Comparison of ENCODE assay signal across 1 mouse cellular context in genomic region chr9:44721154-44721876, GRCm38 (mm10).
TF ChIP-seq lines count a peak whose summit lies in the region.

No protein-coding gene starts in this region.

TF ChIP-seq in MEL, 35 proteins besides CTCF, POLR2A, EP300 and RAD21 (continued from another document):
- TF ChIP-seq SIN3A (IDR thresholded peaks at IDR 0.05; ENCODE audit: low read length): peak; percentile 70; the same call in 1 of the 2 replicates
- no peak for TF ChIP-seq ETS1 (IDR thresholded peaks at IDR 0.05; ENCODE audit: low read depth, low read length)
- no peak for TF ChIP-seq MAFK (IDR thresholded peaks at IDR 0.05; ENCODE audit: borderline replicate concordance, low read depth, low read length)
- TF ChIP-seq ELF1 (IDR thresholded peaks at IDR 0.05; ENCODE audit: low read depth, low read length): 0 out of 2 replicates have a peak, but pooled peaks have one; percentile 21
- TF ChIP-seq MYB (IDR thresholded peaks at IDR 0.05; ENCODE audit: low read depth, low read length): no peak
- no peak for TF ChIP-seq KAT2A (conservative IDR thresholded peaks at IDR 0.05; ENCODE audit: low read depth, low read length)
- no peak for TF ChIP-seq GABPA (IDR thresholded peaks at IDR 0.05; ENCODE audit: low read depth, low read length)
- no peak for TF ChIP-seq USF1 (IDR thresholded peaks at IDR 0.05; ENCODE audit: low read depth, low read length)
- no peak for TF ChIP-seq CHD2 (IDR thresholded peaks at IDR 0.05; ENCODE audit: low read length)
- TF ChIP-seq TBP (IDR thresholded peaks at IDR 0.05; ENCODE audit: low read depth, low read length): no peak
- TF ChIP-seq E2F4 (IDR thresholded peaks at IDR 0.05; ENCODE audit: borderline replicate concordance, low read depth, low read length): no peak
- no peak for TF ChIP-seq MAX (IDR thresholded peaks at IDR 0.05; ENCODE audit: low read length)
- TF ChIP-seq UBTF (IDR thresholded peaks at IDR 0.05; ENCODE audit: borderline replicate concordance, insufficient read depth, low read depth, low read length): 0 out of 2 replicates have a peak, but pooled peaks have one; percentile 44
- no peak for TF ChIP-seq JUND (IDR thresholded peaks at IDR 0.05; ENCODE audit: low read depth, low read length)
- no peak for TF ChIP-seq TAL1 (IDR thresholded peaks at IDR 0.05; ENCODE audit: low read length)
- TF ChIP-seq SMC3 (IDR thresholded peaks at IDR 0.05; ENCODE audit: low read depth, low read length): no peak; the same call in 1 of the 2 replicates
- TF ChIP-seq USF2 (IDR thresholded peaks at IDR 0.05; ENCODE audit: borderline replicate concordance in 1 of 2, insufficient read depth in 1 of 2, low read depth in 1 of 2, low read length in 2 of 2): no peak
- TF ChIP-seq MEF2A (IDR thresholded peaks at IDR 0.05; ENCODE audit: extremely low read depth, insufficient replicate concordance, low read depth, low read length, poor library complexity, severe bottlenecking): no peak
- no peak for TF ChIP-seq ZNF384 (IDR thresholded peaks at IDR 0.05; ENCODE audit: low read depth, low read length)
- peak; percentile 56 for TF ChIP-seq NELFE (IDR thresholded peaks at IDR 0.05; ENCODE audit: low read depth, low read length)
- no peak for TF ChIP-seq POLR2AphosphoS5 (IDR thresholded peaks at IDR 0.05; ENCODE audit: borderline replicate concordance, low read depth, low read length)
